Mouse (Mus musculus): ENCODE results near the gene Themis3. TPM values are rescaled to one million over a fixed set of nuclear protein-coding genes. Genes with fewer than 3 reads are reported as not detected.
A peak's percentile ranks its signal among the peaks of the same experiment; 100 is the strongest.

The Themis3 gene
- total RNA-seq (2021) = not detected
- long read RNA-seq = 0 reads

DNA sequence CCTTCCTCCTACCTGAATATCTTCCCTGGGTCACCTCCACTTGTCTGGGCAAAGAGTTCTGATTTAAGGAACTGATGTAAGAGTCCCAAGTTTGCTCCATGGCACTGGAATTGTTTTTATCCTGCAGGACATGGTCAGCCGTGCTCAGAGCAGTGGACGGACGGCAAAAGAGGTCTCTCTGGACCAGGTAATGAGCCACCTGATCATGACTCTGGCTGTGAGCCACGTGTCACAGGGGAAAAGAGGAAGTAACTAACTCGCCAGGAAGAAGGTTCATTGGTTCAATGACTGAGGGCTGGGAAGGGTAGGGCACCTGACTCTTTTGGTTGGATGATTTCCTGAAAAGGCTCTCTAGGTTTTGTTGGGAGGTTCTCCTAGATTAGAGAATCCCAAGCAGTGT lies at the start of gene Themis3:
TSS of gene Themis3 (minus strand) at position 187 of the 400 bp plus-strand sequence.
- no peak for DNase-seq (ENCODE audit: low spot score in 2 of 2)

DNA sequence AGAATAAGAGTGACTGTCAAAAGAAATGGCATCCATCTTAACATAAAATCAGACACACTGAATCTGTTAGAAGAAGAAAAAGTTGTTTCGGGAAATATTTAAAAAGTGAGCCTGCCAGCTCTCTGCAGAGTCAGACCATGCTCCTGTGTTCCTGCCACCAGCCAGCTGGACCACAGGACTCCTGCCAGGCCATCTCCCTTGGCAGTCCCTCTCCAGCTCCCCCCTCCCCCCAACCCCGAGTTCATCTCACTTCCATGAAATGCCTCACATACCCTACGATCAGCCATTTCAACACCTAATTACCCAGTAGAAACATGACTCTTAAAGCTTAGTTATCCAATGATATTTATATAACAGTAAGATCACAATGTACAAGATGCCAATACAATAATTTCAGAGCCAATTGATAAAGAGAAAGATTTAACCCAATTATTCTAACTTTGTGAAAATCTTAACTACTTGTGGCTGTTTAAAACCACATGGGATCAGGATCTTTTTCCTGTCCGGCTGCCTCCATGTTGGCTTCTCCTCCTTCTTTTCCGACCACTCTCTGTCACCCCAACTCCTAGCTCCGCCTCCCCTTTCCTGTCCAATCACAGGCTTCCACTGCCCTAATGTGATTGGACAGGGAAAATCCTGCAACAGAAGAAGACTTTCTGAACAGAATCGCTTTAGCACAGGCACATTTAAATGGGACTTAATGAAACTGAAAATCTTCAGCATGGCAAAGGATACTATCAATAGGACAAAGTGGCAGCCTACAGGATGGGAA lies 43.7 kb upstream of the Themis3 start:
- DNase-seq (ENCODE audit: low spot score in 2 of 2) = no peak

DNA sequence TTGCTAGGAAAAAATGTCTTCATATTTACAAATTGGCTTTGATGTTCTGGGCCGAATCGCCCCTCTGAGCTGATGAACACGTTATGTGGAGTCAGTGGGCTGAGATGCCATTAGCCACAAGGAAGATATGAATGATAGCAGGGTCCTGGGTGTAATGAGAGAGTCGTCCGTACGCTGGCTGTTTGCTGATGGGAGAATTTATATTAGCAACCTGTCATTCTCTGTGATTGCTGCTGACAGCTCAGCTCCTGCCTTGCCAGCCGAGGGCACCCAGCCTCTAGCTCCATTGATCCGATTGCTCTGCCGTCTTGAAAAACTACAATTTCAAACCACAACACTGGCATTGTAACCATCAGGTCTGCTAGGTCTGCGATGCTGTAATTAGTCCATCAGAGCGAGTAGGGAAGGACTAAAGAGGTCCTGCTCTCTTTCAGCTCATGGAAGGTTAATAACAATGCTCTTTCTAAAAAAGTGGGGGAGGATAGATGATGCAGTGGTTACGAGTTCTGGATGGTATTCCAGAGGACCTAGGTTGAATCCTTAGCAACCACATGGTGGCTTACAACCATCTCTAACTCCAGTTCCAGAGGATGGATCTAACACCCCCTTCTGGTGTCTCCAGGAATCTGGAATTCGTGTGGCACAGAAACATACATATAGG lies 25.7 kb upstream of the Themis3 start:
- DNase-seq (ENCODE audit: low spot score in 2 of 2) = no peak

DNA sequence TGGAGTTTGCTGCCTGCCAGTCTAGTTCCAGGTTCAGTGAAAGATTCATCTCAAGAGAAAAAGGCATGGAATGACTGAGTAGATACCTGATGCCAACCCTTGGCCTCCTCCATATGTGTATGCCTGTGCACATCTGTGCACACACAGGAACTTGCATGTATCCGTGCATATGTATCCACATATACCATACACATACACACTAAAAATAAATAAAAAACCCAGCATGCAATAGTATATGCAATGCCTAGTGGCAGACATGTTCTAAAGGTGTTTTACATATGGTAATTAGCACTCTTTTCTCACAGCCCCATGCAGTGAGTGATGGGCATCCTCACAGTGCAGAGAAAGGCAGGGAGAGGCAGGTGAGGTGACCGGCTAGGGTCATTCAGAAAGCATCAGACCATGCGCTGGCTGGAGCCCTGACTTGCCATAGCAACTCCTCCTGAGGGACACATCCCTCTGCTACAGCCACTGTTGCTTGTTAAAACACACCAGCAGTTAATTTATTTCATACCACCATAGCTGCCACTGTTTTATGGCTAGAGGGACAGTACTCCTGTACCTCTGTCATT lies 24.9 kb upstream of the Themis3 start:
- DNase-seq (ENCODE audit: low spot score in 2 of 2) = no peak

DNA sequence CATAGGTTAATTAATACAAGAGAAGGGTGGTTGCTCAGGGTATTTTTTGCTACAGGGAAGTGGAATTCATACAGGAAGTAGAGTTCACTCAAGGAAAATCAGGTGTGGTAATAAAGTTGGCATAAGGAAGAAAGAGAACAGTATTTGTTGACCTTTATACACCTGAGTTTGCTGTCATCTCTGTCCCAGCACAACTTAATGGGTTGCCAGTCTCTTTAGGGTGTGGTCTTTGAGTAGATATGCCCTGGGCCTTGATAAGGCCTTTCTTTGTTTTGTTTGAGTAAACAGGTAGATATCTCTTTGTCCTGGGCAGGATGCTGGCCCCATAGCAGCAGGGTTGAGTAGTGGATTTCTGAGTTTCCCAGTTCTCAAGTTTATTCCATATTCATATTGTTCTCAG lies 15.6 kb upstream of the Themis3 start:
- no peak for DNase-seq (ENCODE audit: low spot score in 2 of 2)

- no peak for DNase-seq (ENCODE audit: low spot score in 2 of 2)
These were observed 10.5 kb upstream of the Themis3 start for GRCm38 (mm10) chr17:66604931-66605330.

GRCm38 (mm10) chr17:66601171-66601570 lies 6.8 kb upstream of the Themis3 start:
- no peak for DNase-seq (ENCODE audit: low spot score in 2 of 2)

DNA sequence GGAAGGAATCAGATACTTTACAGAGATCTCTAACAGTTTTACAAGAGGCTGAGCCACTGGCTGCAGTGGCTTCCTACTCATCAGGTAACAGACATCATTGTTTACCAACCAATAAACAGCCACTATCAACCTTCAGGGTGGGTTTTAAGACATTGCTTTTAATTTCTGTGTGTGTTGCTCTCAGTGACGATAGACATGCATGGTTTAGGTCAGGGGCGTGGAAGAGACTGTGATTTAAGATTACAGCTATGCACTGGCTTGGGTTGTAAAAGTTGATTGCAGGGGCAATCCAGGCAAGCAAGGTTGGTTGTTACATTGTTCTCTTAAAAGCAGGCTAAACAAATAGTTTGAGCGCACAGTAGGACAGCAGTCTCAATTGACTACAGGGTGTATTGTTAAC lies 1.4 kb upstream of the Themis3 start:
- DNase-seq (ENCODE audit: low spot score in 2 of 2) = no peak

- DNase-seq (ENCODE audit: low spot score in 2 of 2) = no peak
These were observed 835 bp upstream of the Themis3 start for GRCm38 (mm10) chr17:66595256-66595655.

DNA sequence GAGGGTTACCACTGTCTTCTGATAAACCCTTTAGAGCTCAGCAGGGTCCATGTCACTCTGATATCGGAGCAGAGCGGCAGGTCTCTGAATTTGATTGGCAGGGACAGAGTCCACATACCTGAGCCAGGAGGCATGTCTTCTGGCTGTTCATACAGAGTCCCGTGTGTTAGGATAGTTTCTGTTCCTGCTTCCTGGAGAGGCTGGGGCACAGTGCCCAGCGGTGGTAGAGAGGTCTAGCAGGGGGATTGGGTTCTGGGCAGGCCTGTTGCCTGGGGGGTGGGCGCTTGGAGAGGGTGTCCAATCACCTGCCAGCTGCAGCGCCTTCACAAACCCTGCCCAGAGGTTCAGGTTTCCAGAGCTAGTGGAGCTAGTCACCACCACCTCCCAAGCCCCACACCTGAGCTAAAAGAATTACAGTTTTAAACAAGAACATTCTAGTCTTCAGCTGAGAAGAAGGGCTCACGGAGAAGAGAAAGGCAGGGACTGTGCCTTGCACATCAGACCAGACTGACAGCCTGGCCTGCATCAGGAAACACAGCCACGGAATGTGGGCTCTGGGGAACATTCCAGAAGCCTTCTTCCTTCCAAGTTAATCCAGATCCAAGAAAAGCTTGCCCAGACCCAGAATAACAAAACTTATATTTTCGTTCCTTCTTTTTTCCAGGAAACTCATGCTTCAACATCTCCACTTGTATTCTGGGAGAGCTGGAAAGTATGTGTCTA lies 3.9 kb downstream of the Themis3 start:
- no peak for DNase-seq (ENCODE audit: low spot score in 2 of 2)

DNA sequence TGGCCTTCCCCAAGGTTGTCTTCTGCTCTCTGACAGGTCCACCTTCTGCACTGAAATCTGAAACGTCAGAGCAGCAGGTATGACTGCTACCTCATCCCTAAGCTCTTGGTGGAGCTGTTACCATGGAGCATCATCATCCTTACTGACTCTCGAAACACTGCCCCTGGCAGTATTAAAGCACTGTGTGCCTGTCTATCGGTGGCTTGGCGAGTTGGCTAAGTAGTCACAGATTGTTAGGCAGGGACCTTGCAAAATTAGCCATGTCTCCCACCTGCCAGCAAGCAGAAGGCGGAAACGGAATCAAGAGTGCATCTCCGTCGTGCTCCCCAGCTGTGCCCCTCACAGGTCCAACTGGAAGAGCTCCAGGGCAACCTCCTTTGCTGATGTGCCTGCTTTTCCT lies 4.6 kb downstream of the Themis3 start:
- DNase-seq (ENCODE audit: low spot score in 2 of 2) = no peak

DNA sequence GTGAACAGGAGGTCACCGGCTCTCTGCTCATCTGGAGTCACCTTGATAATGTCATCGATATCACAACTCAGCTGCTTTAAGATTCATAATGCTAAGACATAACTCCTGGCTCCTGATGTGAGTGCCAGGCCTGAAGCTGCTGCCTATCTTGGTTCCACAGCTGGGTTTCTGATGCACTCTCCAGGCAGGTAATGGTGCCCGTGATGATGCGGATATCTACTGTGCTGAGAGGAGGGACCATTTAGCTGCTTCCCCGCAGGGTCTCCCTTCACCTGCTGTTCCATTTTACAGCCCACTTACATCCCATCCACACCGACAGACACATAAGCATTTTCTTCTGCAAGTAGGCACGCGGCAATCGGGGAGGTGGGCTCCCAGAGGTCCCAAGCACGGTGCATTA lies 7.7 kb downstream of the Themis3 start:
- DNase-seq (ENCODE audit: low spot score in 2 of 2) = no peak

GRCm38 (mm10) chr17:66586078-66586477 lies 8.3 kb downstream of the Themis3 start:
- DNase-seq (ENCODE audit: low spot score in 2 of 2) = no peak

DNA sequence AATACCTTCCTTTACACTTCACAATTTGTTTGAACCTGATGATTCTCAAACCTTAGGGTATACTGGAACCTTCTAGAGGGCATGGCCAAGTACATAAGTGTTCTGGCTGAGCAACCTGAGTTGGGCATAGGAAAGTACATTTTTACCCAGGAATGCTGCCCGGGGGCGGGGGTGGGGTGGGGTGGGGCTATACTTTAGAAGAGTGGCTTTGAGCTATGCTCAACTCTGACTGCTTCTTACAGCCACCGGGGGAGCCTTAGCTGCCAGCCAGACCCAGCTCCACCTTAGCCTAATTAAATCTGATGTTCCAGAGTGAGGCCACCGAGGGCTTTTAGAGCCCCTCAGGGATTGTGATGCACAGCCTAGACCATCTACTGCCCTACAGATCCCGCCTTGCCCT lies 13.4 kb downstream of the Themis3 start:
- no peak for DNase-seq (ENCODE audit: low spot score in 2 of 2)

- DNase-seq (ENCODE audit: low spot score in 2 of 2) = peak; percentile 66 to 72
These were observed 16.4 kb downstream of the Themis3 start for GRCm38 (mm10) chr17:66578007-66578406.

DNA sequence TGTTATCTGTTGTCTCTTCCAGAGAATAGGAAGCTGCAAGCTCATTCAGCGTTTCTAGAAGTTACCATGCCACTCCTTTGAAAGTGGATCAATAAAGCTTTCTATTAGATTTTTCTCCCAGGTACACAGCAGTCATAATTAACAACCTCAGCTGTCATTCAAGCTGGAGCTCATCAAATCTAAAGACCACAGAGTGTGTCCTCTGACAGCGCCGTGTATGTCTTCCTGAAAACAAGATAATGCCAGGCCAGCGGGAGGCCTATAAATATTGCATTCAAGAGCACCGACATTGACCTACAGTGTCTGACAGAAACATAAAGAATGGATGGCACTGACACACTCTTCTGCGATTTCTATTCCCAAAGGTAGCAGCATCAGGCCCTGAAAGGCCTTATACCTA lies 16.9 kb downstream of the Themis3 start:
- no peak for DNase-seq (ENCODE audit: low spot score in 2 of 2)

DNA sequence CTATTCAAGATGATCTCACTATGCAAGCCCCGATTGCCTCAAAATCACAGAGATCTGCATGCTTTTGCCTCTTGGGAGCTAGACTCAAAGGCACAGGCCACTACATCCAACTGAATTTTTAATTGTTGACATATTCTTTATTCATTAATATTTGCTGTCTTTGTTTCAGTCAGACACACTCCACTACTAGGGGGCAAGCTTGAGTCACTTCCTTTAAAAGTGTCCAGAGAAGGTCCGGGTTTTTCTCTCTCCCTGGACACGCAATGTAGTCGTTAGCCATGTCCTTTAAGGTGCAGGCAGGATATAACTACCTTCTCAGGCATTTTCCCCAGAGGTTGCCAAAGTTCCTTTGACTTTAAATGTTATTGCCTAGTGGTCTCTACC lies 21.8 kb downstream of the Themis3 start:
- no peak for DNase-seq (ENCODE audit: low spot score in 2 of 2)

- no peak for DNase-seq (ENCODE audit: low spot score in 2 of 2)
These were observed 22.4 kb downstream of the Themis3 start for GRCm38 (mm10) chr17:66571860-66572676.

- DNase-seq (ENCODE audit: low spot score in 2 of 2) = peak; percentile 34
These were observed 30.2 kb downstream of the Themis3 start for GRCm38 (mm10) chr17:66564213-66564612.

- no peak for DNase-seq (ENCODE audit: low spot score in 2 of 2)
These were observed 30.9 kb downstream of the Themis3 start for GRCm38 (mm10) chr17:66563551-66563950.

GRCm38 (mm10) chr17:66561380-66561779 lies 33.0 kb downstream of the Themis3 start:
- no peak for DNase-seq (ENCODE audit: low spot score in 2 of 2)

Measured in layer of hippocampus, postnatal 10 days (tissue).